Mouse (Mus musculus): ENCODE data around the gene Mrps25.

Gene Mrps25

DNA sequence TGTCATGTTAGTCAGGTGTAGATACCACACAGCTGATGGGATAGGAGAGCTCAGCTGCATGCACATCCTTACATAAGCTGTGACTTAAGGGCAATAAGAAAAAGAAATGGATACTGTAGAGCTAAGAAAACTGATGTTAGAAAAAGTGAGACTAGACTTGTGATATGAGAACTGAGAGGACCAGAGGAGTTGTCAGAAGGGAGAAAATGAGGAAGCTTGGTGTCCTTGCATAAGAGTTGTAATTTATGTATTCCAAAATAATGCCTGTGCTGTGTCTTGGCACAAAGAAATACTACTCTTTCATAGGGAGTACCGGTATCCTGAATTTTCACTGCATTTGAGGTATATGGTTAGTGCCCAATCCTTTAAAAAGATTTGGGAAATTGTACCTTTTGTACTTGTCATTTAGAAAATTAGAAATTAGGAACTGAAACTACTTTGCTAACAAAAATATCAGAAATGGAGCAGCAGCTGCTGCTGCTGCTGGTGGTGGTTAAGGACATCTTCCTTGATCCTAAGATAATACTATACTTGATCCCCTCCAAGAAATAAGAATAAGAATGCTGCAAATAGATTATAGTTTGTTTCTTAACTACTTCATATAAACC, 56.9 kb downstream of the Mrps25 start:
- DNase-seq (ENCODE audit: low read depth, low spot score), result no peak

DNA sequence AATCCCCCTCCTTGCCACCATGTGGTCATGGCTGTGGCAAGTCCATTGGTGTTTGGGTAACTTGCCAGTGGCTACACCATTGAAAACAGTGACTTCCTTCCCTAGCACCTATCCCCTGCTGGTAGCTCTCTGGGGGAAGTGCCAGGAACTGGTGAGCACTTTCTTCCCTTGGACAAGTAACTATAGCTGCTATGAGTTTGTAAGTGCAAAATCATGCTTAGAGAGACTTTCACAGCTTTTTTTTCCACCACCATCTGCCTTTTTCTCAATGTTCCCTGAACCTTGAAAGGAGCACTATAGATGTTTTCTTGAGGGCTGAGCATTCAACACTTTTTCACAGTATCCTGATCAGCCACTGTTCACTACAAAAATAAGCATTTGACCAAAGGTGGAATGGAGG, 59.3 kb downstream of the Mrps25 start:
- no peak for DNase-seq (ENCODE audit: low read depth, low spot score)
